Mouse (Mus musculus): ENCODE measurements around the gene Bcl2a1d. TPM values are rescaled to one million over a fixed set of nuclear protein-coding genes. Genes with fewer than 3 reads are reported as not detected.
"Not testable (repeated sequence)": the region's sequence is repeated elsewhere in the genome, so short reads cannot be mapped to it uniquely, and the experiment has no call there.

Gene Bcl2a1d
- total RNA-seq (2021): not detected in 2 replicates
- long read RNA-seq: 0 reads

DNA sequence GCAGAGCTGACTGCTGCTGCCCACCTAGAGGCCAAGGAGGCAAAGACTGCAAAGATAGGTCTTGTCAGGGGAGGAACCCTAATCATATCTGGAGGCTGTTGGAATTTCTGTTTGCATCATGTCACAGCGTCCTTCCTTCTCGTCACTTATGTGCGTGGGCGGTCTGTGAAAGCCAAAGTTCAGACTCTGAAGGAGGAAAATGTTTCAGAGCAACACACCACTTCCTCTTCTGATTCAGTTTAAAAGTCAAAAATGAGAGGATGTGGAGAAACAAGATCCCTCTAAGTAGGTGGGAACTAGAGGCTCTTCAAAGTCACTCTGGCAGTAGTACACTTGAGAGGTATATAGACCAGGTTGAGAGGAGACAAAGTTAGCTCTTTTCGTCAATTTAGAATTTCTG lies at the start of gene Bcl2a1d:
Bcl2a1d (minus strand) TSS at position 187 of the 400 bp plus-strand sequence.
- not testable (repeated sequence) for DNase-seq

DNA sequence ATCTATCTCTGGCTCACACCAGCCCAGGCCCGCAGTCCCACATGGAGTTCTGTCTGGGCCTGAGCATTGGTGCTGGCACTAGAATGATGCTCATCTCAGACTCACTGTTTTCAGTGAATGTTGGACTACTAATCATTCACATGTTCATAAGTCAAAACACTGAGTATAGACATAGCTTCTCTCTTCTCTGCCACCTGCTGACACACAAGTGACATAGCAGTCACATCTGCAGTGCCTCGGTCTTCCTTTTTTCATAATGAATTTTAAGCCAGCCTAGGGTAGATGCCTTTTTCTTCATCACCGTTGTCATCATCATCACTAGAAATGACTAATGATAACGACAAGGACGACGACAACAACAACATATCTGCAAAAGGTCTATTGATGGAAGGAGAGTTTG lies 38.5 kb upstream of the Bcl2a1d start:
- not testable (repeated sequence) for DNase-seq

DNA sequence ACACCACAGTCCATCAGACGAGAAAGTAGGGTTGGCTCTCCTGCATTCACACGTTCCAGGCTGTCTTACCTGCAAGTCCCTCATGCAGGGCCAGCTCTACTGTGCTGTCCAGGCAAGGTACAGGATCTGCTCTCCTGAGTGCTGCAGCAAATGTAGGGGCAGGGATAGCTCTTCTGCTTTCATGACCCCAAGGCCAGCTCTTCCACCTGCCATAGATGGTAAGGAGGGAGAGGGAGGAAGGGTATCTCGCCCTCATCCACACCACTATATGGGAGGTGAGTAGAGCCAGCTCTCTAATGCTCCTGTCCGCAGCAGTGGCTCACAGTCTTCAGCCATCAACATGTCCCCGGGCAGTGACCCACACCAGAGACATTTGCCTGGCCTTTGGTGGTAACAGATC lies 37.8 kb upstream of the Bcl2a1d start:
- DNase-seq: not testable (repeated sequence)

DNA sequence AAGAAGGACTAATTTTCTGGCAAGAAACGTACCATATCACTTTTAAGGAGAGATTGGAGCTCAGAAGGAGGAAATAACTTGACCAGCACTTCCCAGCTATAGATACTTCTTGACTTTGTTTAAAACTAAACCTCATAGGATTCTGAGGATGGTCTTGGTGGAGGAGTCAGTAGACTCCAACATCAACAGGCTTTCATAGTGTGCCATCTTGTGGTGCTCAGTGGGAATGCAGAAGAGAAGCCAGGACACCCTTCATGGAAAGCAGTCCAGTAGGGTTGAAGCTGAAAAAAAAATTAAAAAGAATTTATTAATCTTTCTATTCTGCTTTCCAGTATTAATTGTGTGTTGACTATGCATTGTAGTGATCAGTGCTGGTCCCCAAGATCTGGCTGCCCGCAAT lies 15.0 kb upstream of the Bcl2a1d start:
- peak; percentile 24 for DNase-seq

DNA sequence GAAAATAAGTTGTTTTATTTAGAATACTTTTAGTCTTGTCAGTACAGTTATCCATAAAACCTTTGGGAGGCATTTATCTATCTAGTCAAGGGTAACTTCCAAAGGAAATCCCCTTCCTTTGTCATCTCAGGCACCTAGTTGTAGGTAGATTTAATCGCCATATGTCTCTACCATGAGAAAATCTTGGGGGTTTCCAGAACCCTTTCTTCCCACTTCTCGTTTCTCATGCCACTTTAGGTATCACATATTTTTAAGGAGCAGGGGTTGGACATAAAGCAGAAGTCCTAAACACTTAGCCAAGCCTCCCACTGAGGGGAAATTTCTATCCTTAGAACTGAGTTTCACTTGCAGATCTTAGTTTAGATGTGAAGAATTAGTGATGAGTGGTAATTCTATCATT lies 14.3 kb upstream of the Bcl2a1d start:
- DNase-seq: not testable (repeated sequence)

DNA sequence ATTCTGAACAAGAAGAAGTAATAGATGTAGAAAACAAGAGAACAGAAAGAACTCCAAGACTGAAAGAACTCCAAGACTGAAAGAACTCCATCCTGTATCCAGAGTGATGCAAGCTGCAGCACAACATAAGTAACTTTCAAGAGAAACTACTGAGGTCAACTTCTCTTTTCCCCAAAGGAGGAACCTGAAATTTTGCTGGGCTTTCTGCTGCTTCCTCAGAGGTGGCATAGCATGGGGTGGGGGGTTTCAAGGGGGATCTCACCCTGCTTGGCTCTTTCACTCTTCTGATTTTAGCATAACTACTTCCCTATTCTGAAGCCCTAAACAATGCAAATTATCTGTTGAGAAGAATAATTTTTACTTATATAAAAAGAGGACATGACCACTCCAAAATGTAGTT lies 3.6 kb upstream of the Bcl2a1d start:
- DNase-seq: not testable (repeated sequence)

DNA sequence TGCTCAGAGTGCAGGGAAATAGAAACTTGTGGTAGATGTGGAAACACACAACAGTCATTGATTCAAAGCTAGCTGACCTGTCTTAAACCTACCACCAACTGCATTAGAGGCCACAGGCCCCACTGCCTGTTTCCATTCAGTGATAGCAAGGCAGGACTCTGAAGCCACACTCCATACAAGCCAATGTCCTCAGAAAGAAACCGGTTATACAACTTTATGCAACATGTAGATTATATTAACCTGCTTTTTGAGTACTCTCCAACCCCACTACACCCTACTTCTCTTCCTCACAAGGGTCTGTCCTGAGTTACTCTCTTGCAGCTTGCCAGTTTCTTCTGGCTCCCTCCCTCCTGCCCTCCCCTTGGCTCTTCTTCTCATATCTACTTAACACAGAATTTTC lies 1.5 kb upstream of the Bcl2a1d start:
- DNase-seq: not testable (repeated sequence)

DNA sequence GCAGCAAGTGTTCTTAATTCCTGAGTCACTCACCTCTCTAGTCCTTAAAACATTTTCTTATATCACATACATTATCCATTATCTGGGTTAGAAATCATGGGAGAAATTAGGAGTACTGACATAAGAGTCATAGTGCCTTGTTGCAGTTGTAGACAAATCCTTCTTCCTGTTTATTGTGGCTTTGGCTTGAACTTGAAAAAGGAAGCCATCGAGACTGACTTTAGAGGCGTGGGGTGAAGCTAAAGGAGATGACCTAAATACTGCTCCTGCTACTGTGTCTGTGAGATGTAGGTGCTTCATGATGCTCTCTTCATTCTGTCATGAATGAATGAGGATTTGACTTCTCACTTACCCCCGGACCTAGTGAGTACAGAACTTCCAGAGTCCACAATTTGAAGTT lies 620 bp upstream of the Bcl2a1d start:
- not testable (repeated sequence) for DNase-seq

DNA sequence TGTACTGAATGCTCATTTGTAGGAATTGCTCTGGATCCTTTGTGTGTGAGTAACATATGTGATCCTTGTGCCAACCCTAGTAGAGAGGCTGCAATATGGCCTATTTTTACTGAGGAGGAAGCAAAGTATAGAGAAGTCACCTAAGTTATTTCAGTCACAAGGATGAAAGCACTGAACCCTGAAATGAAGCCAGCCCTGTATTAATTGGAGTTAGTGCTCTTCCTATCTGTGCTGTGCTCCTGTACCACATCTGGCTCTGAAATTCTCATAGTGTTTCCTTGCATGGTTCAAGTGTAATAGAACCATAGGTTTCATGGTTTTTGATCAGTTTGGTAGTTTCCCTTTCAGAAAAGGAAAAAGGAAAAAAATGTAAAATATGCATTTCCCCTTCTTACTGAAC lies 3.4 kb downstream of the Bcl2a1d start:
- not testable (repeated sequence) for DNase-seq

DNA sequence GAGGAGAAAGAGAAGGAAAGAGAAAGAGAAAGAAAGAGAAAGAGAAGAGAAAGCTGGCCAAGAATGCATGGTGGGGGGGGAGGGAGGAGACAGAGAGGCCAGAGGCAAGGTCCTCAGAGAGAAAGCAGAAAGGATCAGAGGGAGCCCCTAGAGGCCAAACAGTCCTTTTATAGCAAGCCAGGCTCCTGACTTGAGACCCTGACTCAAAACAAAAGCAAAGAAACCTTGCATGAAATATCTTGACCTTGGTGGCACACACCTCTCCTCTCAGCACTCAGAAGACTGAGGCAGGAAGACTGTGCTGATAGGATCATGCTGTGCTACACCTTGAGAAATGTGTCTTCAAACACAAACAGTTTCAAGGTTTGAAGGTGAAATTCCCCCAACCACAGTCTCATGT lies 10.1 kb downstream of the Bcl2a1d start:
- not testable (repeated sequence) for DNase-seq

DNA sequence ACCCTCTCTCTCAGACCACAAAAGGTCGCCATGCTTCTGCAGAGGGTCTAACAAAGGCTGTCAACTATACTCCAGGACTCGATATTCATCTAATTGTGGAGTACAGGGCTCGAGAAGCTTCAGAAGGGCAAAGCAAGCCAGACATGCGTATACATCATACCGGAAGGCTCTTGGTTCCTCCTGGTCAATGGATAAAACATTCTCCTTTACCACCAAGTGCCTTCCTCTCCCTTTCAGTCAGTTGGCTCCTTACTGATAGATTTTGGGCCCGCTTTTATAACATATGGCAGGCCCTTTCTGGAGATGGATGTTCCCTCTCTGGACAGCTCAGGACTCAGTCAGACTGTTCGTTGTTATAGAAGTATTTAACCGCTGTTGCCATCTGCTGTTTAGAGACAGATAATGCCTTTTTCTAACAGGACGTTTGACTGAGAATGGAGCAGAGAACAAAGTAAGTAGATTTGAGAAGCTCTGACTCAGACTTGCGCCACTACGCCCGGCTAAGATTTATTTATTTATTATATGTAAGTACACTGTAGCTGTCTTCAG lies 11.7 kb downstream of the Bcl2a1d start, which contains the start of gene Mthfsl:
Mthfsl (minus strand) TSS at position 308 of the 549 bp plus-strand sequence.
- not testable (repeated sequence) for DNase-seq

DNA sequence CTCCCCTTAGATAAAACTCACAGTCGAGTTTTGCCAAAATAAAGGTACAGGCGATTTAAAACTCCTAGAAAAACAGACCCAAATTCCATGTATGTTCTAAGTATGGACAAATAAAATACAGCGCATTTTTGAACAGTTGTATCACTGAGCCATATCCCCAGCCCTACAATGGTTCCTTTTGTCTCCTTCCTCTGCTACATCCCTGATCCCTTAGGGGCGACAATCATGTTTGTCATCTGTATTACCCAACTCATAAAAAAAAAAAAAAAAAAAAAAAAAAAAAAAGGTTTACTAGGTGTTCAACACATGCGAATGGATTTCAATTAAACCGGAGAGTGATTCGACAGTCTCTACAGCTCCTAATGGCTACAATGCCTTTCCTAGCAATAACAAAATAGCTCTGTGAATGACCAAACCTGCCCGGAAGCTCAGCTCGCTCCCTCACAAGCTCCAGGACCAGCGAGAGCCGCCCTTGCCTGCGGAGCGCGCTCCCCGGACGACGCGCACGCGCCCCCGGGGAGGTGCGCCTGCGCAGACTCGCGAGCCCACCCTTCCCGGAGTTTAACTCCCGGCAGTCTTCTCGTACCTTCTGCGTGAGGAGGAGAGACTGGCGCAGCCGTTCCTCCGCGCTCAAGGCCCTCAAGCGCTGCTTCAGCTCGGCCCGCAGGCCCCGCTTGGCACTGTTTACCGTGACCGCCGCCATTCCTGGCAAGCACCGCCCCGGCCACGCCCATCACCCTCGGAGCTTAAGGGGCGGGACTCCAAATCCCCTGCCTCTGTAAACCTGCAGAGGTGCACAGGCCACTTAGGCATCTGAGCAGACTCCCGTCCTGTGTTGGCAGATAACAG lies 12.4 kb downstream of the Bcl2a1d start:
- DNase-seq: not testable (repeated sequence)

DNA sequence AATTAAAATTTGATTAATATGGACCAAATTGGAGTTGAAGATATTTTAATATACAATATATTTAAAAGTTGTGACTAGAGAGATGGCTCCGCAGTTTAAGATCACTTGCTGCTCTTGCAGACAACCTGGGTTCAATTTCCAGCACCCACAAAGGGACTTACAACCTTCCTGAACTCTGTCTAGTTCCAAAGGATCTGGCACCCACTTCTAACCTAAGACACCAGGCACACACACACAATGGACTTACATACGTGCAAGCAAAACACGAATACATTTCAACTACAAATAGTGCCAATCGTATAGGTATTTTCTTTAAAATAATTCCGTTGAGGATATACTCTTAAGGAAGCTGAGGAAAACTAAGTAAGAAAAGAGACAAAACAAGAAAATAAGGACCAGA lies 13.1 kb downstream of the Bcl2a1d start:
- DNase-seq: not testable (repeated sequence)

DNA sequence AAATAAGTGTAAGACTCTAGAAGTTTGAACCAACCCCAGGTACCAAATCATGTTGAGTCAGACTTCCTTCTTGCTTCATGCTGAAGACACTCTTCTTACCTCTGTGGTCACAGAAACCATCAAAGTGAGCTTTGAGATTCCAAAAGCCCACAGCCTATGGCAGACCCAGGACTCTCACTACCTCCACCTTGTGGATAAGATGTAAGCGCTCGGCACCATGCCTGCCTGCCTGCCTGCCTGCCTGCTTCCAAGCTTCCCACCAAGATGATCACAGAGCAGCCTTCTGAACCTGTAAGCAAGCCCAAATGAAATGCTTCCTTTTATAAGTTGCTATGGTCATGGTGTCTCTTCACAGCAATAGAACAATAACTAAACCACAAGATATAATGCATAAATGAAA lies 13.6 kb downstream of the Bcl2a1d start:
- DNase-seq: peak; percentile 37

DNA sequence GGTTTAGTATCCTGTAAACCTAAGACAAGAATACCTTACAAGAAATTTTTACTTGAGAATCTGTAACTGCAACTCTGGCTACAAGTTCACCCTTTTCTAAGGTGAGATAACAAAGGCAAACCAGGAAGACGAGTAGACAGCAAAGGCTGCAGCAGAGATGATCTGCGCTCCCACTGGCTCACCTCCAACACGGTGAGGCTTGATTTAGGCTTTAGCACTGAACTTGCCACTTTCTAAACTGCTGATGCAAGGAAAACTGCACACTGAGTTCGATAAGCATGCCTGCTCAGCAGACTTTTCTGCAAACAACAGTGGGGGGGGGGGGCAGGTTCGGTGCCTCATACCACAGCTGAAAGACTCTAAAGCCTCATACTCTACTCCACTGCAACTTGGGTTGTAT lies 17.2 kb downstream of the Bcl2a1d start:
- DNase-seq: not testable (repeated sequence)

DNA sequence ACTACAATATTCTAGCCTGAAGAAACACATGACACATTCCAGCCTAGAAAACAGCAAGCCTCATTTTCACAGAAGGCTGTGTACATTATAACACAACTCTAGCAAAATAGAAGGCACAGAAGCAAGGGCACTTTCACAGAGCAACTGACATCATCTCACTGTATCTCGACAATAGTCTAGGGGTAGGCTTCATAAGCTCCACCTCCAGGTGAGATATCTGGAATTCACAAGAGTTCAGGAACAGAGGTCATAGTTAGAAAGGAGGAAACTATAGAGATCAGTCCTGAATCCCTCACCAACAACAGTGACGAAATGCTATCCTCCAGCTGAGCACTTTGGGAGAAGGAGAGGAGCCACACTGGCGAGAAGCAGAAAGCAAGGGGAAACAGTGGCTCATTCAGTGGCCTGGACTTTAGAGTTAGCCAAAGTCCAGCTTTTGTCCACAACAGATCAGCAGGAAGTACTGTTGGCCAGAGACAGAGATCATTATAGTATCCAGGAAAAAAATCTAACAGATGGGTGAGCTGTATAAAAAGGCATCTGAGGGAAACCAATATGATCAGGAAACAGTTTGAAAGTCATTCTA lies 19.5 kb downstream of the Bcl2a1d start:
- not testable (repeated sequence) for DNase-seq

DNA sequence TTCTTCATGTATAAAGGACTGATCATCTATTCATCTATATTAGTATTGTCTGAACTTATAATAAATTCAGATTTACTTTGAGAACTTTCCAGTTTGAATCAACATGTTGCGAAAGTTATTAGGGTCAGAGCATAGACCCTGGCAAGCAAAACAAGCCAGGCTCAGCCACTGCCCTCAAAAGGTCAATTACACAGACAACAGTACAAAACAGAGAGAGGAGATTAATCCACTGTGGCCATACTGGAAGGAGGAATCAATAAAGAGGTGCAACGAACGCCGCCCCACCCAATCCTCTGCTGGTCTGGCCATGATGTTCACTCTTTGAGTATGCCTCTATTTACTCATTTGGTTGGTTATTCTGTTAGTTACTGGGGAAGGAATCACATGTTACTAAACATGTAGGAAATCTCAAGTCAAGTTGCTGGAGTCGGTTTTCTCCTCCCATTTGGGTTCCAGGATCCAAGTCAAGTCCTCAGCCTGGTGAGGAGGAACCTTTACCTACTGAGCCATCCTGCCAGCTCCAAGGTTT lies 20.7 kb downstream of the Bcl2a1d start:
- DNase-seq: not testable (repeated sequence)

DNA sequence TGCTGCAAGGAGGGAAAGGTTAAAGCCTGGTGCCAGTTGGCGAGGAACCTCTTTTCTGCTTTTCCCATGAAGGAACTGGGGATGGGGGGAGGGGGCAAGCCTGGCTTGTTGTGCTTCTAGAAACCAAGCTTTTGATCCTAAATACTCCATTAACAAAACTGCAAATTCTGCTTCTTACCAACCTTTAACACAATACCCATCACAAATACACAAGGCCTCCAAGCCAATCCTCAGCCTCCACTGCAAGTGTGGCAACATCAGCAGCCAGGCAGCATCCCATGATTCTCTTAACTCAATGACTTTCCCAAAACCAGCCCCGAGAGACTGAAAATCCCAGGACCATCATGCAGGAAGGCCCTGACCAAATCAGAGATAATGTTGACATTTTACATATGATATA lies 21.3 kb downstream of the Bcl2a1d start:
- DNase-seq: not testable (repeated sequence)

DNA sequence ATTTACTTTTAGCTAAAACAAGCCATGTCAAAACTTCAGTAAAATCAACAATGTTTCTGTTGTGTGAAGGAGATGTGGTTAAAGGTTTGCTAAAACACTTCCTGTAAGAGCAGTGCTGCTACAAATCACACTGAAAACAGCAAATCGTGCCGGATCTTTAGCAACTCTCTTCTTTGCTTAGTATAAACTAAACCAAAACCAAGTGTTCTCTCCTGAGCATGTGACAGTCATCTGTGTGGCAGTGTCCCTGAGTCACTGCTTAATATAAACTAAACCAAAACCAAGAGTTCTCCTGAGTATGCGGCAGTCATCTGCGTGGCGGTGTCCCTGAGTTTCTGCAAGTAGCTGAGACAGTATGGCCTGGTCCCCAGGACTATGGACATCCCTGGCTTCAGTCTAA lies 21.9 kb downstream of the Bcl2a1d start:
- not testable (repeated sequence) for DNase-seq

DNA sequence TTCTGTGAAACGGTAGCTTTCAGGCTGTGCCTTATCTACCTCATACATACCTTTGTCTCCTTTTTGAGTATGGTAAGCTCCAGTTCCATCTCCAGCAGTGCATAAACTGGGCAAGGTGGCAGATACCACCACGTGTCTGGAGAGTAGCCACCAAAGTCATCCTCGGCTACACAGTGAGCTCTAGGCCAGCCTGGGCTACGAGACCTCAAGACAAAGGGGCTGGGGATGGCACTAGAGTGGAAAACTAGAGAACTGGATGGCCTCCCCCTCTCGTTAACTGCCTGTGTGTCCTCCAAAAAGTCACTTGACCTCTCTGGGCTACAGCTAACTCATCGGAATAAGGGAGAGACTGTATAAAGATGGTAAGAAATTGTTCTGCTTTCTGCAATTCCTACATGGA lies 22.4 kb downstream of the Bcl2a1d start:
- no peak for DNase-seq

DNA sequence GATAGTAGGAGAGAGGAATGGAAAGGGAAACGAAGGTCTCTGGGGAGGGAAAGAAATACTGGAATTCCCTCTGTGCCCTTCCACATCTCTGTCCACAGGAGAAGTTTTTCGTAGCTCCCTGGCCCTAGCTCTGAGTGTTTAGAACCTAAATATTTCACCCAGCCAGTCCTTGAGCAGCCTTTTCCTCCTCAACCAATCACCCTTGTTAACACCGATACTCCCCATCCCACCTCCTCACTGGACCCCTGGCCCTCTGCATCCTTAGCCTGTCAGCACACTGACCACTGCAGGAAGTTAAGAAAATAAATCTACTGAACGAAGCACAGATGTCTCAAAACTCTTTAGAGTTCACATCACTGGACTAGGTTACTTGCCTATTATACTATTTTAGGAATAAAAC lies 25.0 kb downstream of the Bcl2a1d start:
- DNase-seq: no peak

DNA sequence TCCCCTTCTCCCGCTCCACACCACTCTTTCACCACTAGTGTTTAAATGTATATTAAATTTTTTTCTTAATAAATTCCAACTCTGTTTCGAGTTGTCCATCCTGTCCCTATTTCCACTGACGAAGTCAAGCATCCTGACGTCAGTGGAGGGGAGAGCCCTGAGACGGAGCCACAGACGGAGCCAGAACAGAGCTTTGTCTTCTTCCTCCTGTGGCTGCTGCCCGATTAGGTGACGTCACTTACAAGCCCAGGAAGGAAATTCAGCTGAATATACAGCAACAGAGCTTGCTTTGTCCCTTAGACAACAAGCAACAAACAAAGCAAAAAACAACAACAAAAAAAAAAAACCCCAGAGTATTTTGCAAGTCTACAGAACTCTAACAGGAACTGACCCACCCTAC lies 26.6 kb downstream of the Bcl2a1d start:
- not testable (repeated sequence) for DNase-seq

DNA sequence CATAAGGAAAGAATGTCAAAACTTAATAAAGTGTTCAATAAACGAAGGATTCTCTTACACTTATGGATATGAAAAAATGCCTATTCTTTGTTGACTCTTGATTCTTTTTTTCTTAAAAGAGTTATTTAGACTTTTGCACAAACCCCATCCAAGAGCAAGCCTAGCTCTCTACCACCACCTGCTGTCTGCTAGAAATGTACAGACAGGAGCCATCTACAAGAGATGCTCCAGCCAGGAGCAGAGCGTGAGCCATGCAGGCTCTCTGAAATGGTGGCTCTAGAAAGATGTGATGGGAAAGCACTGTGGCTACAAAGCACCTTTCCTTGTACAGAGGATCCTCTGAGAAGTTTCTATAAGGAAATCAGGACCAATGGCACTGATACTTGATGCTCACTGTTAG lies 33.0 kb downstream of the Bcl2a1d start:
- DNase-seq: not testable (repeated sequence)

Data from adrenal gland, postnatal 25 days (tissue).